Mouse (Mus musculus) monocyte, adult 5-6 weeks (primary cell): ENCODE data around the gene Nudt21. TPM values are rescaled to one million over a fixed set of nuclear protein-coding genes. Genes with fewer than 3 reads are reported as not detected.

Experiments
- total RNA-seq: library from RNA; stranded (forward); fragments of 200-1000, 200-491, 200-594 nt; gene quantifications from 3 replicates; pipeline ENCODE4 v1.2.3, GENCODE M21; 2017

Gene Nudt21
- total RNA-seq, 1 experiment from 2014 or later, result 26.2 TPM

Other genes with a start within 250 kb of the Nudt21 start
- 0.48 TPM in 1 of 3 replicates, not detected in the others for gene Gnao1, start 227.1 kb downstream of the Nudt21 start, total RNA-seq
- gene Amfr, start 24.2 kb downstream of the Nudt21 start, total RNA-seq, result 89.3 to 145 TPM (median 96.4 TPM) in 3 replicates
- 7.3 to 9.5 TPM (median 7.8 TPM) in 3 replicates for gene Ogfod1, start 167 bp upstream of the Nudt21 start, total RNA-seq
- gene Bbs2, start 61.9 kb upstream of the Nudt21 start, total RNA-seq, result 6.9 to 11.8 TPM (median 11.4 TPM) in 3 replicates
- gene Mt4, start 100.2 kb upstream of the Nudt21 start, total RNA-seq, result not detected in 3 replicates
- gene Mt3, start 115.6 kb upstream of the Nudt21 start, total RNA-seq, result not detected in 3 replicates
- gene Mt2, start 135.6 kb upstream of the Nudt21 start, total RNA-seq, result 3.1 TPM in 1 of 3 replicates, not detected in the others
- 7.1 to 8.5 TPM (median 8.2 TPM) in 3 replicates for gene Mt1, start 142.1 kb upstream of the Nudt21 start, total RNA-seq
- gene Nup93, start 177.5 kb upstream of the Nudt21 start, total RNA-seq, result 11.8 to 21.1 TPM (median 12.5 TPM) in 3 replicates